Mouse (Mus musculus) R1 (cell line): ENCODE data around the gene Gm21972.

Source experiments
- DNase-seq: peaks from one replicate; pipeline ENCODE4 v3.0.0-alpha.2; 2018; ENCODE audit warnings: low read depth, low spot score

Gm21972 gene

DNA sequence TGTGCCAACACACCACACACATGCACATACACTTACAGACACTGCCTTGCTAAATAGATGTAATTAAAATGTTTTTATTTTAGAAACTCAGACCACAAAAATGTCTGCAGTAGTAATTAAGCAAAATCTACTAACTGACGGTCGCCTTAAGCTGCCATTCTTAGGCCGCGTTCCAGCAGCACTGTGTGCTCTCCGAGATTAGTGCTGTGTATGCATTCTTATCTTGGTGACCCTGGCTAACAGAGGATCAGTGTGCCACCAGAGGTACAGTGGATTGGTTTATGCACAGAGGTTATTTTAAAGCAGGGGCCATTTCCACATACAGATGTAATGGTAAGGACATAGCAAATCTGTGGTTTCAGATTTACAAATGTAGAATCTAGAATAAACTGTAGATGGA, 27.6 kb downstream of the Gm21972 start:
- DNase-seq = no peak

GRCm38 (mm10) chr1:86174602-86175001, 41.2 kb downstream of the Gm21972 start:
- DNase-seq = no peak

DNA sequence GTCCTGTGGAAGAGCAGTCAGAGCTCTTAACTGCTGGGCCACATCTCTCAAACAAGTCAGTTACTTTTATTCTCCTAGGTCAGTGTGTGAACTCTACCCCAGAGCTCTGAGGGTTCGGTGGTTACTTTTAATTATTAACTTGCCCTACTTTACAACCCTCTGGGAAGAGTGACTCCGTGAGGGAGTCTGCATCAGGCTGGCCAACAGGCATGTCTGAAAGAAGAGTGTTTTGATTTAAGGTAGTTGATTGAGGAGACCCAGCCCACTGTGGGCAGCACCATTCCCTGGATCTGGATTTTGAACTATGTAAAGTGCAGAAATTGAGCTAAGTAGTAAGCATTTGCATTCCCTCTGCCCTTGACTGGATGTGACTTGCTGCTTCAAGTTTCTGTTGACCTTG, 42.6 kb downstream of the Gm21972 start:
- DNase-seq = no peak

- peak; percentile 89 for DNase-seq
Observed at GRCm38 (mm10) chr1:86178462-86179253, 45.2 kb downstream of the Gm21972 start.

GRCm38 (mm10) chr1:86182004-86182709, 48.7 kb downstream of the Gm21972 start:
- no peak for DNase-seq

DNA sequence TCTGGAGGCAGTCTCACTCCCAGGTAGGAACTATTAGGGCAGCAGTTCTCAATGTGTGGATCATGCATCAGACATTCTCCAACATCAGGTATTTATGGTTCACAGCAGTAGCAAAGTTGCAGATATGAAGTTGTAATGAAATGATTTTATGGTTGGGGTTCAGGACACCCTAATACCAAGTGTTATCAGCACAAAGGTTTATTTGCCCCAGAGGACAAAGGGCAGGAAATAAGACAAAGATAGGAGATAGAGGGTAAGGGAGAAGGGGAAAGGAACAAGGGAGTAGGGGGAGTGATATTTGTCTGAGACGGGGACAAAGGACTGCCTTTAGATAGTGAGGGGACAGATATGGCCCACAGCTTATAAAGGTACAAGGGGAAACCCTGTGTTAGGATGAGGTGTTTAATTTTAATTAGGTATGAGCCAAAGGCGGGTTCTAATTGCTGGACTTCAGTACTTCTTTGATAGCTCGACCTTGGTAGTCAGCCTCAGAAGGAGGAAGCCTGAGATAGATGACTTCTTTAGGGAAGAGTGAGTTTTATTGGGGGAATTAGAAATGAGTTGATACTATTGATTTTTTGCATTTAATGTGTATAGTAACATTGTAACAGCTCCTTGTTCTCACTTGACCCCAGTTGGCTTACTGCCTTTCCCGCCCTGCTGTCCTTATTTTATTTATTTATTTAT, 50.3 kb downstream of the Gm21972 start:
- DNase-seq = no peak

GRCm38 (mm10) chr1:86186762-86187161, 53.3 kb downstream of the Gm21972 start:
- DNase-seq = peak; percentile 18

DNA sequence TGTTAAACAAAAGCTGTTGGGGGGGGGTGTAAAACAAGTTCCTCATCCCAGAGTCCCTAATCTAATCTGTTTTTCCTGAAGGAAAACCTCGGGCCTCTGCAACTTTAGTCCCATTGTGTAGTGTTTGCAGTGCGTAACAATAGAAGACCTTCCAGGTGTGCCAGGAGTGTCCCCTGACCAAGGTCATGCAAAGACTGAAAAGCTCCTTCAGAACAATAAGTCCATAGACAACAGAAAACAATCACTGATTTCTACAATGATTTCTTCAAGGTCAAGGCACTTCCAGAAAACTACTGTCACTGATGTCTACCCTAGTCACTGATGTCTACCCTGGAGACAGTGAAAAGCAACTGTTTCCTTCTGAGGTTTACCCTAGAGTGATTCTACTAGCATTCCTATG, 54.4 kb downstream of the Gm21972 start:
- peak; percentile 92 for DNase-seq

GRCm38 (mm10) chr1:86188271-86188670, 54.8 kb downstream of the Gm21972 start:
- no peak for DNase-seq

- peak; percentile 92 for DNase-seq
Observed at GRCm38 (mm10) chr1:86189034-86189702, 55.7 kb downstream of the Gm21972 start.

- DNase-seq = no peak
Observed at GRCm38 (mm10) chr1:86190843-86191242, 57.4 kb downstream of the Gm21972 start.

- no peak for DNase-seq
Observed at GRCm38 (mm10) chr1:86194044-86194443, 60.6 kb downstream of the Gm21972 start.

GRCm38 (mm10) chr1:86198276-86198675, 64.8 kb downstream of the Gm21972 start:
- DNase-seq = no peak

- no peak for DNase-seq
Observed at GRCm38 (mm10) chr1:86199026-86199425, 65.6 kb downstream of the Gm21972 start.

DNA sequence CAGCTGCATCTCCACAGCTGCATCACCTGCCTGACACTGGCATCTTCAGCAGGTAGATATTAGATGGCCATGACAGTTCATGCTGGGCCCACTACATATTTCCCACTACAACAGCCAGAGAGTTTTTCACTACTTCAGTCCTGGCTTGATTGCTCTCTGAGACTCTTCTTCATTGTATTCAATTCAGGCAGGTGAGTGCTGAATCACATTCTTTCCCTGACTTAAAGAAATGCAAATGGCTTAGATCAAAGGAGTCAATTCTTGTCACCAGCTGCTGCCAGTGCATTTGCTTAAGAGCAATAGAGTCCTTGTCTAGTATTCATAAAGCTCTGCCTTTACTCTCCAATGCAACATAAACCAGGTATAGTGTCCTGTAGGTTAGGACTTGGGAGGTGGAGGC, 67.9 kb downstream of the Gm21972 start:
- peak; percentile 69 for DNase-seq

GRCm38 (mm10) chr1:86202617-86203219, 69.3 kb downstream of the Gm21972 start:
- DNase-seq = no peak

- DNase-seq = no peak
Observed at GRCm38 (mm10) chr1:86210676-86211075, 77.2 kb downstream of the Gm21972 start.

- no peak for DNase-seq
Observed at GRCm38 (mm10) chr1:86211498-86211897, 78.1 kb downstream of the Gm21972 start.
